Mouse (Mus musculus) erythroblast, embryonic 14.5 days (primary cell): ENCODE data around the gene Pef1. TPM values are rescaled to one million over a fixed set of nuclear protein-coding genes. Genes with fewer than 3 reads are reported as not detected.

Experiments used
- H3K27me3 ChIP-seq: 2 replicates; pipeline ENCODE4 v1.6.1; 2012; ENCODE audit warnings: inconsistent platforms; ENCODE audit not compliant: control insufficient read depth
- H3K36me3 ChIP-seq: 2 replicates; pipeline ENCODE4 v1.6.1; 2012; ENCODE audit warnings: mild to moderate bottlenecking, inconsistent platforms; ENCODE audit not compliant: control insufficient read depth
- H3K4me1 ChIP-seq: 2 replicates; pipeline ENCODE4 v1.6.1; 2012; ENCODE audit warnings: inconsistent platforms; ENCODE audit not compliant: control insufficient read depth
- H3K4me3 ChIP-seq: replicated peaks from 2 replicates; pipeline ENCODE3; 2012; ENCODE audit warnings: moderate library complexity, mild to moderate bottlenecking, inconsistent platforms
- H3K9me3 ChIP-seq: 2 replicates; pipeline ENCODE4 v1.6.1; 2012; ENCODE audit warnings: low read length, inconsistent platforms, mixed read lengths; ENCODE audit not compliant: control insufficient read depth
- GATA1 ChIP-seq: IDR thresholded peaks from 2 replicates; pipeline ENCODE4 v1.6.1; 2012; ENCODE audit warnings: low read length, inconsistent platforms, mixed read lengths
- TAL1 ChIP-seq: IDR thresholded peaks from 3 replicates; pipeline ENCODE4 v1.6.1; 2012; ENCODE audit warnings: low read length, inconsistent platforms, mixed read lengths
- polyA plus RNA-seq: library from polyadenylated mRNA; stranded (reverse); fragments of >175 nt; gene quantifications from 2 replicates; pipeline ENCODE4 v1.2.3, GENCODE M21; 2012

Pef1 gene
- polyA plus RNA-seq, 1 experiment, result 3.8 TPM

- Histone ChIP-seq H3K9me3 (no peaks in the 10 kb centered on the region), H3K4me1 (peaks cover 36% of the 10 kb centered on the region), H3K4me3 (no peak overlapping the region), H3K36me3 (peaks cover 86% of the 10 kb centered on the region), H3K27me3 (no peaks in the 10 kb centered on the region)
- TF ChIP-seq TAL1 (no peak), GATA1 (no peak)
Measured at GRCm38 (mm10) chr4:130125935-130126334, 23.6 kb downstream of the Pef1 start.

GRCm38 (mm10) chr4:130128907-130129306 is 26.5 kb downstream of the Pef1 start:
- peaks cover 56% of the 10 kb centered on the region for H3K36me3 ChIP-seq
- no peak overlapping the region for H3K4me3 ChIP-seq
- H3K4me1 ChIP-seq, result peaks cover 38% of the 10 kb centered on the region
- no peaks in the 10 kb centered on the region for H3K9me3 ChIP-seq
- no peaks in the 10 kb centered on the region for H3K27me3 ChIP-seq
- TF ChIP-seq TAL1 (no peak), GATA1 (no peak)

- Histone ChIP-seq H3K9me3 (no peaks in the 10 kb centered on the region), H3K36me3 (peaks cover 44% of the 10 kb centered on the region), H3K27me3 (no peaks in the 10 kb centered on the region), H3K4me3 (no peak overlapping the region), H3K4me1 (peaks cover 38% of the 10 kb centered on the region)
- TF ChIP-seq GATA1 (no peak), TAL1 (no peak)
Measured at GRCm38 (mm10) chr4:130130082-130130481, 27.7 kb downstream of the Pef1 start.

- Histone ChIP-seq H3K36me3 (peaks cover 37% of the 10 kb centered on the region), H3K4me3 (no peak overlapping the region), H3K27me3 (peaks cover 5% of the 10 kb centered on the region), H3K4me1 (peaks cover 41% of the 10 kb centered on the region), H3K9me3 (no peaks in the 10 kb centered on the region)
- TF ChIP-seq GATA1 (no peak), TAL1 (no peak)
Measured at GRCm38 (mm10) chr4:130130641-130131350, 28.4 kb downstream of the Pef1 start.

GRCm38 (mm10) chr4:130131448-130132105 is 29.2 kb downstream of the Pef1 start:
- TF ChIP-seq TAL1 (no peak), GATA1 (no peak)
- Histone ChIP-seq H3K27me3 (peaks cover 9% of the 10 kb centered on the region), H3K9me3 (no peaks in the 10 kb centered on the region), H3K4me1 (peaks cover 42% of the 10 kb centered on the region), H3K4me3 (no peak overlapping the region), H3K36me3 (peaks cover 29% of the 10 kb centered on the region)

GRCm38 (mm10) chr4:130133399-130133798 is 31.0 kb downstream of the Pef1 start:
- peaks cover 11% of the 10 kb centered on the region for H3K36me3 ChIP-seq
- TF ChIP-seq TAL1, result no peak
- no peak for TF ChIP-seq GATA1
- no peak overlapping the region for H3K4me3 ChIP-seq
- peaks cover 27% of the 10 kb centered on the region for H3K27me3 ChIP-seq
- H3K9me3 ChIP-seq, result no peaks in the 10 kb centered on the region
- H3K4me1 ChIP-seq, result peaks cover 30% of the 10 kb centered on the region

GRCm38 (mm10) chr4:130138441-130139213 is 36.3 kb downstream of the Pef1 start:
- TF ChIP-seq GATA1, result no peak
- no peak for TF ChIP-seq TAL1
- Histone ChIP-seq H3K9me3 (no peaks in the 10 kb centered on the region; the same call in 1 of the 2 replicates), H3K4me1 (peaks cover 4% of the 10 kb centered on the region), H3K36me3 (no peaks in the 10 kb centered on the region), H3K4me3 (no peak overlapping the region), H3K27me3 (peaks cover 70% of the 10 kb centered on the region)

GRCm38 (mm10) chr4:130139214-130139492 is 36.8 kb downstream of the Pef1 start, which contains the start of gene Hcrtr1:
Gene Hcrtr1, minus strand, starts transcription at chr4:130139359.
- peaks cover 4% of the 10 kb centered on the region for H3K4me1 ChIP-seq
- H3K27me3 ChIP-seq, result peaks cover 71% of the 10 kb centered on the region
- H3K36me3 ChIP-seq, result no peaks in the 10 kb centered on the region
- no peaks in the 10 kb centered on the region; the same call in 1 of the 2 replicates for H3K9me3 ChIP-seq
- TF ChIP-seq TAL1 (no peak), GATA1 (no peak)
- no peak within 1 kb of the TSS for H3K4me3 ChIP-seq

GRCm38 (mm10) chr4:130140992-130141402 is 38.6 kb downstream of the Pef1 start:
- Histone ChIP-seq H3K9me3 (peaks cover 4% of the 10 kb centered on the region; the same call in 1 of the 2 replicates), H3K27me3 (peaks cover 69% of the 10 kb centered on the region), H3K36me3 (no peaks in the 10 kb centered on the region), H3K4me3 (no peak overlapping the region), H3K4me1 (no peaks in the 10 kb centered on the region)
- TF ChIP-seq TAL1 (no peak), GATA1 (no peak)
